Mouse (Mus musculus): Measurements from ENCODE around the gene Spink8. TPM values are rescaled to one million over a fixed set of nuclear protein-coding genes. Genes with fewer than 3 reads are reported as not detected.

The Spink8 gene
- polyA plus RNA-seq, 1 experiment, result not detected

- TF ChIP-seq POLR2A (IDR thresholded peaks at IDR 0.05; ENCODE audit: borderline replicate concordance, extremely low read depth, insufficient read depth, insufficient read length, poor library complexity, severe bottlenecking) (no peak), CTCF (IDR thresholded peaks at IDR 0.05; ENCODE audit: borderline replicate concordance, extremely low read depth, insufficient read depth, insufficient read length) (no peak)
- no peak for DNase-seq (ENCODE audit: low read depth)
Measured at GRCm38 (mm10) chr9:109826181-109826580, 14.1 kb downstream of the Spink8 start.

GRCm38 (mm10) chr9:109832391-109833087 is 20.5 kb downstream of the Spink8 start, which contains the start of gene Nme6:
Nme6 (plus strand) TSS chr9:109832749.
- TF ChIP-seq CTCF (IDR thresholded peaks at IDR 0.05; ENCODE audit: borderline replicate concordance, extremely low read depth, insufficient read depth, insufficient read length), result peak; percentile 71; the same call in 1 of the 2 replicates
- peak; percentile 70; the same call in 1 of the 2 replicates for TF ChIP-seq POLR2A (IDR thresholded peaks at IDR 0.05; ENCODE audit: borderline replicate concordance, extremely low read depth, insufficient read depth, insufficient read length, poor library complexity, severe bottlenecking)
- peak; percentile 95 for DNase-seq (ENCODE audit: low read depth)

GRCm38 (mm10) chr9:109833088-109833412 is 21.0 kb downstream of the Spink8 start:
- TF ChIP-seq CTCF (IDR thresholded peaks at IDR 0.05; ENCODE audit: borderline replicate concordance, extremely low read depth, insufficient read depth, insufficient read length) (no peak), POLR2A (IDR thresholded peaks at IDR 0.05; ENCODE audit: borderline replicate concordance, extremely low read depth, insufficient read depth, insufficient read length, poor library complexity, severe bottlenecking) (no peak)
- DNase-seq (ENCODE audit: low read depth), result no peak

DNA sequence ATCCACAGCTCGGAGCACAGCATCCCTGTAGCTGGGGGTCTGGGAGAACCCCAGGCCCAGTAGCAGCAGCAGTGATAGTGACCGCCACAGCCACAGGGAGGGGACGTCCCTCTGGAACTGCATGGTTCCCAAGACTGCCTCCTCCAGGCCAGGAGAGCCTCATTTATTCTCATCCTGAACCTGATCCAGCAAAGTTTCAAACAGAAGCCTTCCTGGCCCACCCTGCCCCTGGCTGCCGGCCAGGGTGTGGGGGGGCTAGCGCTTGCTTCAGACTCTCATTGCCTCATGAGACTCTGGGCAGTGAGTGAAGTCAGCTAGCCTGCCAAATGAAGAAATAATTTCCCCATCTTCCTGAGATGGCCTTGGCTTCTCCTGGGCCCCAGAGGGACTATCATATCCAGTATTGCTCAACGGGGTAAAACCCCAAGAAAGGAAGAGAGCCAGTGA is 37.3 kb downstream of the Spink8 start, which contains the start of gene Camp:
Gene Camp, minus strand, starts transcription at position 306 of the 447 bp plus-strand sequence.
- TF ChIP-seq CTCF (IDR thresholded peaks at IDR 0.05; ENCODE audit: borderline replicate concordance, extremely low read depth, insufficient read depth, insufficient read length) (no peak), POLR2A (IDR thresholded peaks at IDR 0.05; ENCODE audit: borderline replicate concordance, extremely low read depth, insufficient read depth, insufficient read length, poor library complexity, severe bottlenecking) (no peak)
- peak; percentile 51 for DNase-seq (ENCODE audit: low read depth)

DNA sequence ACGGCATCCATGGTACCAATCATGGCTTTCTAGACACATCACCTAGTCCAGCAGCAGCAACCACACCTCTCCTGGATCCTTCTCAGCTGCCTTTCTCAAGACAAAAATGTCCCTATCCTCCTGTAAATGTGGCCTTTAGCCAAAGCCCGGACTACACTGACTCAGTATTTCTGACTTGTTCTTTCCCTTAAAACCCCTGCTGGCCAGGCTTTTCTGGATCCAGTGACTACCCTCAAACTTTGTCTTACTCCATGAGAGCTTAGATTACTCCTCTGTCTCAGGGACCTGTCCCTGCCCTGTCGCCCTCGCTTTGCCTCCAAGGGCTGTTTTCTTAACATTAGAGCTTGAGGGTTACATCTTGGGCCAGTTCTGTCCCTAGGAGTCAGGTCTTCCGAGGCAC is 38.0 kb downstream of the Spink8 start:
- TF ChIP-seq POLR2A (IDR thresholded peaks at IDR 0.05; ENCODE audit: borderline replicate concordance, extremely low read depth, insufficient read depth, insufficient read length, poor library complexity, severe bottlenecking), result no peak
- no peak for TF ChIP-seq CTCF (IDR thresholded peaks at IDR 0.05; ENCODE audit: borderline replicate concordance, extremely low read depth, insufficient read depth, insufficient read length)
- DNase-seq (ENCODE audit: low read depth), result no peak

DNA sequence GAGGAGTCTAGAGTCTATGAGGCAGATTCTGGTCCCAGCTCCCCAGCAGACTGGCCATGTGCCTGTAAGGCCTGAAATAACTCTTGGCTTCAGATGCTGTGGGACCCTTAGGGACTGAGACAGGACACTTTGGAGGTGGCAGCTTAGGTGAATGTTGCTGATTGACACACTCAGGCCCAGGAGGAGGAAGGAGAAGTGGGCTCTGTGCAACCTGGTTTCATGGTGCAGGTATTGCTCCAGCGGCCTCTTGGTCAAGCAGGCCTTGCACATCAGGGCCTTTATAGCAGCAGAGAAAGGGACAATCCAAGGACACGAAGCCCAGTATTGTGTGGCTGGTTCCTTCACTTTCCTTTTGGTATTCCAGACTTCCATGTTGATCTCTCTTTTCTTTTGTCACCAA is 42.3 kb downstream of the Spink8 start:
- no peak for DNase-seq (ENCODE audit: low read depth)
- TF ChIP-seq CTCF (IDR thresholded peaks at IDR 0.05; ENCODE audit: borderline replicate concordance, extremely low read depth, insufficient read depth, insufficient read length) (no peak), POLR2A (IDR thresholded peaks at IDR 0.05; ENCODE audit: borderline replicate concordance, extremely low read depth, insufficient read depth, insufficient read length, poor library complexity, severe bottlenecking) (no peak)

- no peak for DNase-seq (ENCODE audit: low read depth)
- TF ChIP-seq POLR2A (IDR thresholded peaks at IDR 0.05; ENCODE audit: borderline replicate concordance, extremely low read depth, insufficient read depth, insufficient read length, poor library complexity, severe bottlenecking) (no peak), CTCF (IDR thresholded peaks at IDR 0.05; ENCODE audit: borderline replicate concordance, extremely low read depth, insufficient read depth, insufficient read length) (no peak)
Measured at GRCm38 (mm10) chr9:109855947-109856346, 43.9 kb downstream of the Spink8 start.

GRCm38 (mm10) chr9:109862397-109863044 is 50.4 kb downstream of the Spink8 start:
- peak; percentile 80 for DNase-seq (ENCODE audit: low read depth)
- TF ChIP-seq CTCF (IDR thresholded peaks at IDR 0.05; ENCODE audit: borderline replicate concordance, extremely low read depth, insufficient read depth, insufficient read length) (peak; percentile 95), POLR2A (IDR thresholded peaks at IDR 0.05; ENCODE audit: borderline replicate concordance, extremely low read depth, insufficient read depth, insufficient read length, poor library complexity, severe bottlenecking) (no peak)

- TF ChIP-seq POLR2A (IDR thresholded peaks at IDR 0.05; ENCODE audit: borderline replicate concordance, extremely low read depth, insufficient read depth, insufficient read length, poor library complexity, severe bottlenecking) (no peak), CTCF (IDR thresholded peaks at IDR 0.05; ENCODE audit: borderline replicate concordance, extremely low read depth, insufficient read depth, insufficient read length) (no peak)
- DNase-seq (ENCODE audit: low read depth), result peak; percentile 2
Measured at GRCm38 (mm10) chr9:109863085-109863484, 51.0 kb downstream of the Spink8 start.

DNA sequence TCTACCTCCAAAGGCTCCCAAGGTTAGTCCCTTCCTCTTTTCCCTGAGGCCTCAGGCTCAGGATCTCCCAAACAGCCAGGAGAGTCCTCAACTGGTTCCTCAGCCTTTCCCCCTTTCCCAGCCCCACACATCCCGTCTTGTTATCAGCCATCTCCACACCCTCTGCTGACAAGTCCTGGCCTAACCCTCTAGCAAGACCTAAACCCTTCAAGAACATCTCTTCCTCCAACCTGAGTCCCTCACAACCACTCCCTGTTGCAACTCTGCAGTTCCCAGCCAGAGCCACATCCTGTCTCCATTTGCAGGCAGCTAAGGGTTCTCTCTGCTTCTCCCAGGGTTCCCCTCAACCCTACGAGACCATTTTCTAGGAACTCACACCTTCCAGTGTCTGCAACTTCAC is 54.1 kb downstream of the Spink8 start:
- no peak for DNase-seq (ENCODE audit: low read depth)
- TF ChIP-seq POLR2A (IDR thresholded peaks at IDR 0.05; ENCODE audit: borderline replicate concordance, extremely low read depth, insufficient read depth, insufficient read length, poor library complexity, severe bottlenecking) (no peak), CTCF (IDR thresholded peaks at IDR 0.05; ENCODE audit: borderline replicate concordance, extremely low read depth, insufficient read depth, insufficient read length) (no peak)

GRCm38 (mm10) chr9:109870983-109871572 is 59.0 kb downstream of the Spink8 start:
- DNase-seq (ENCODE audit: low read depth), result no peak
- TF ChIP-seq CTCF (IDR thresholded peaks at IDR 0.05; ENCODE audit: borderline replicate concordance, extremely low read depth, insufficient read depth, insufficient read length) (no peak), POLR2A (IDR thresholded peaks at IDR 0.05; ENCODE audit: borderline replicate concordance, extremely low read depth, insufficient read depth, insufficient read length, poor library complexity, severe bottlenecking) (no peak)

All from brain, embryonic 14.5 days (tissue).